In the genomic region with DNA sequence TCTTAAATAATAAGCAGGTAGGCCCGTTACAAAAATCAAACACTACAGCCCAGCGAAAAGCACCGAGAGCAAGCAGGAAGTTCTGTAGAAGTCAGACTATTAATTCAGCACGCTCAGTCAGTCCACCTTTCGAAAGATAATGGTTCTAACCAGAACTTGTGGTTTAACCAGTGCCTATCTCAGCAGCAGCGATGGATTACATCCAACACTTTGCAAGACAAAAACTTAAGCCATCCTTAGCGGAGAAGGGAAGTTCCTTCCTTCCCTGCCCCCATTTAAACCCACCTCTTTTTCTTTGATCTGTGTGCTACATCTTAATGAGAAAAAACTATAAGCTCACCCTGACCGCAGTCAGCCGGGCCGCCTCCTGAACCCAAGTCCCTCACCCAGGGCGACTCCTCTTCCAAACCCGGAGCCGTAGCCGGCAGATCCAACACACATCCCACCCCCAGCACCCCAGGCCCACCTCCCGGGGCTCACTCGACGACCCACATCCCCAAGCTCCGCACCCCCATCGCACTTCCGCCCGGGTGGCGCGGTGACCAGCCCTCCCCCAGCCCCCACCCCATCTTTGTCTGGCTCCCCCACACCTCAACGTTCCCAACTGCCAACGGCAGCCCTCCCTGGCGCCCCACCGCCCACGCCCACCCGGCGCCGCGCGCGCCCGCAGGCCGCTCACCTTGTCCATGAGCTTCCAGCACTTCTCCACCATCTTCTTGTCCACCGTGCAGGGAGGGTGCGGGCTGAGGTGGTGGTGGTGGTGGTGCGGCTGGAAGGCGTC, we compare ENCODE assay signal across 8 mouse cellular contexts. TPM values are rescaled to one million over a fixed set of nuclear protein-coding genes. Genes with fewer than 3 reads are reported as not detected.
A peak's percentile ranks its signal among the peaks of the same experiment; 100 is the strongest.
DNase-seq lines count a peak whose midpoint lies in the region; ATAC-seq lines count a peak whose summit lies in the region.

No protein-coding gene starts in this region.

- peak; percentile 38 for DNase-seq in adrenal gland, adult 2 months
- DNase-seq in adrenal gland, postnatal 25 days, result no peak
- DNase-seq in 3134 (ENCODE audit: extremely low read depth, insufficient read length, low spot score), result peak; percentile 75
- DNase-seq in brain, adult 2 months (ENCODE audit: low read depth, low spot score), result peak; percentile 45
- no peak for DNase-seq in right cerebral cortex, adult 2 months (ENCODE audit: low spot score in 2 of 2)

- H3K36me3 ChIP-seq in heart, embryonic 13.5 days, result peaks cover 1% of the 10 kb centered on the region; the same call in 1 of the 2 replicates
- peaks cover 1% of the 10 kb centered on the region; the same call in 1 of the 2 replicates for H3K36me3 ChIP-seq in liver, embryonic 12.5 days
- H3K36me3 ChIP-seq in neural tube, embryonic 15.5 days, result no peaks in the 10 kb centered on the region

- H3K27ac ChIP-seq in heart, embryonic 13.5 days (replicated peaks), result peak overlapping the region; percentile 97
- peak overlapping the region; percentile 91 for H3K27ac ChIP-seq in liver, embryonic 12.5 days
- H3K27ac ChIP-seq in neural tube, embryonic 15.5 days (replicated peaks), result peak overlapping the region; percentile 97

- H3K9me3 ChIP-seq in heart, embryonic 13.5 days, result no peaks in the 10 kb centered on the region
- no peaks in the 10 kb centered on the region for H3K9me3 ChIP-seq in liver, embryonic 12.5 days (replicated peaks)
- no peaks in the 10 kb centered on the region for H3K9me3 ChIP-seq in neural tube, embryonic 15.5 days (replicated peaks)

- peak; percentile 49; the same call in 1 of the 2 replicates for ATAC-seq in heart, embryonic 13.5 days (ENCODE audit: extremely low read depth, insufficient number of reproducible peaks, low FRiP score, low TSS enrichment)
- peak; percentile 63 for ATAC-seq in liver, embryonic 12.5 days
- peak; percentile 82 for ATAC-seq in neural tube, embryonic 15.5 days (ENCODE audit: low FRiP score)

- peak overlapping the region; percentile 98 for H3K9ac ChIP-seq in heart, embryonic 13.5 days
- H3K9ac ChIP-seq in liver, embryonic 12.5 days, result peak overlapping the region; percentile 97
- H3K9ac ChIP-seq in neural tube, embryonic 15.5 days (replicated peaks), result peak overlapping the region; percentile 92

- H3K4me1 ChIP-seq in heart, embryonic 13.5 days, result peaks cover 43% of the 10 kb centered on the region
- H3K4me1 ChIP-seq in liver, embryonic 12.5 days, result peaks cover 45% of the 10 kb centered on the region
- peaks cover 28% of the 10 kb centered on the region for H3K4me1 ChIP-seq in neural tube, embryonic 15.5 days

- H3K27me3 ChIP-seq in heart, embryonic 13.5 days (replicated peaks), result no peaks in the 10 kb centered on the region
- H3K27me3 ChIP-seq in liver, embryonic 12.5 days (replicated peaks), result no peaks in the 10 kb centered on the region
- H3K27me3 ChIP-seq in neural tube, embryonic 15.5 days (replicated peaks), result no peaks in the 10 kb centered on the region

- under 1% methylated on average over 39 of the region's 40 CpGs for WGBS in heart, embryonic 13.5 days
- under 1% methylated on average over 40 of the region's 40 CpGs for WGBS in liver, embryonic 12.5 days (ENCODE audit: insufficient replicate concordance)
- WGBS in neural tube, embryonic 15.5 days, result under 1% methylated on average over 40 of the region's 40 CpGs

- peak overlapping the region; percentile 94 for H3K4me3 ChIP-seq in heart, embryonic 13.5 days
- H3K4me3 ChIP-seq in liver, embryonic 12.5 days, result peak overlapping the region; percentile 95
- peak overlapping the region; percentile 92 for H3K4me3 ChIP-seq in neural tube, embryonic 15.5 days (replicated peaks)

- H3K4me2 ChIP-seq in heart, embryonic 13.5 days, result peak overlapping the region; percentile 84
- H3K4me2 ChIP-seq in liver, embryonic 12.5 days, result peak overlapping the region; percentile 96
- peak overlapping the region; percentile 71 for H3K4me2 ChIP-seq in neural tube, embryonic 15.5 days

RNA-seq across cellular contexts. Expression of gene Cbl, which starts 0.6 kb away (rescaled TPM):
- 10 to 100 TPM; 26.2 to 31.5 TPM for total RNA-seq in adrenal gland, adult 2 months (2021)
- 7.8 and 8.7 TPM in 2 replicates for polyA plus RNA-seq in adrenal gland, adult 2 months (2012; rRNA removed)
- total RNA-seq in adrenal gland, postnatal 25 days (2021), result 32.7 and 36.2 TPM in 2 replicates
- polyA plus RNA-seq in heart, embryonic 13.5 days (2015; fragmentation: Nextera tagmentation; extraction: Ambion mirVana), result 10.4 and 11.9 TPM in 2 replicates
- 9.5 and 10.0 TPM in 2 replicates for polyA plus RNA-seq in liver, embryonic 12.5 days (2016; fragmentation: Nextera tagmentation; extraction: Ambion mirVana)
- polyA plus RNA-seq in neural tube, embryonic 15.5 days (2015; fragmentation: Nextera tagmentation; extraction: Ambion mirVana), result 18.2 and 20.2 TPM in 2 replicates

RNA-seq across cellular contexts. Expression of gene Ccdc153, which starts 7.3 kb away (rescaled TPM):
- total RNA-seq in adrenal gland, adult 2 months (2021), result 1 to 10 TPM; 2.7 to 3.4 TPM
- polyA plus RNA-seq in adrenal gland, adult 2 months (2012; rRNA removed), result 0.26 and 0.63 TPM in 2 replicates
- total RNA-seq in adrenal gland, postnatal 25 days (2021), result 2.0 and 3.7 TPM in 2 replicates
- polyA plus RNA-seq in heart, embryonic 13.5 days (2015; fragmentation: Nextera tagmentation; extraction: Ambion mirVana), result not detected in 2 replicates
- polyA plus RNA-seq in liver, embryonic 12.5 days (2016; fragmentation: Nextera tagmentation; extraction: Ambion mirVana), result not detected in 2 replicates
- not detected in 2 replicates for polyA plus RNA-seq in neural tube, embryonic 15.5 days (2015; fragmentation: Nextera tagmentation; extraction: Ambion mirVana)

RNA-seq across cellular contexts. Expression of gene Pdzd3, which starts 18.1 kb away (rescaled TPM):
- total RNA-seq in adrenal gland, adult 2 months (2021), result not detected
- 0.06 TPM in 1 of 2 replicates, not detected in the other for polyA plus RNA-seq in adrenal gland, adult 2 months (2012; rRNA removed)
- 0.27 TPM in 1 of 2 replicates, not detected in the other for total RNA-seq in adrenal gland, postnatal 25 days (2021)
- polyA plus RNA-seq in heart, embryonic 13.5 days (2015; fragmentation: Nextera tagmentation; extraction: Ambion mirVana), result 0.12 TPM in 1 of 2 replicates, not detected in the other
- 0.15 and 0.17 TPM in 2 replicates for polyA plus RNA-seq in liver, embryonic 12.5 days (2016; fragmentation: Nextera tagmentation; extraction: Ambion mirVana)
- polyA plus RNA-seq in neural tube, embryonic 15.5 days (2015; fragmentation: Nextera tagmentation; extraction: Ambion mirVana), result 0.61 and 0.65 TPM in 2 replicates

RNA-seq across cellular contexts. Expression of gene Nlrx1, which starts 35.2 kb away (rescaled TPM):
- total RNA-seq in adrenal gland, adult 2 months (2021), result 10 to 100 TPM; 15.7 to 27.8 TPM
- polyA plus RNA-seq in adrenal gland, adult 2 months (2012; rRNA removed), result 25.3 and 27.7 TPM in 2 replicates
- 18.5 and 34.8 TPM in 2 replicates for total RNA-seq in adrenal gland, postnatal 25 days (2021)
- polyA plus RNA-seq in heart, embryonic 13.5 days (2015; fragmentation: Nextera tagmentation; extraction: Ambion mirVana), result 5.6 and 5.9 TPM in 2 replicates
- 3.6 and 4.0 TPM in 2 replicates for polyA plus RNA-seq in liver, embryonic 12.5 days (2016; fragmentation: Nextera tagmentation; extraction: Ambion mirVana)
- polyA plus RNA-seq in neural tube, embryonic 15.5 days (2015; fragmentation: Nextera tagmentation; extraction: Ambion mirVana), result 4.5 and 5.3 TPM in 2 replicates

RNA-seq across cellular contexts. Expression of gene Abcg4, which starts 55.2 kb away (rescaled TPM):
- 10 to 100 TPM; 27.1 to 41.4 TPM for total RNA-seq in adrenal gland, adult 2 months (2021)
- polyA plus RNA-seq in adrenal gland, adult 2 months (2012; rRNA removed), result 84.3 and 86.8 TPM in 2 replicates
- total RNA-seq in adrenal gland, postnatal 25 days (2021), result 39.1 and 43.4 TPM in 2 replicates
- polyA plus RNA-seq in heart, embryonic 13.5 days (2015; fragmentation: Nextera tagmentation; extraction: Ambion mirVana), result 2.1 and 3.5 TPM in 2 replicates
- polyA plus RNA-seq in liver, embryonic 12.5 days (2016; fragmentation: Nextera tagmentation; extraction: Ambion mirVana), result 20.1 and 21.7 TPM in 2 replicates
- polyA plus RNA-seq in neural tube, embryonic 15.5 days (2015; fragmentation: Nextera tagmentation; extraction: Ambion mirVana), result 26.8 and 30.3 TPM in 2 replicates

Comparison
In these comparisons a context has a peak if more than half of its experiments do, and no peak if none do; other contexts are left out.
1. DNase-seq: peak in adrenal gland, adult 2 months (single experiment), 3134 (single experiment) and brain, adult 2 months (single experiment); none in adrenal gland, postnatal 25 days (single experiment) and right cerebral cortex, adult 2 months (0 of 2).
2. Peak in every context shown above with its lines, with median percentiles within 50 percentile points of each other: ATAC-seq, H3K27ac ChIP-seq, H3K4me2 ChIP-seq, H3K4me3 ChIP-seq and H3K9ac ChIP-seq.